Mouse (Mus musculus) E14TG2a.4 (cell line): Measurements from ENCODE around the gene Emg1.

ENCODE experiments used
- CTCF ChIP-seq: conservative IDR thresholded peaks from 2 replicates; pipeline ENCODE4 v1.5.1; 2014; ENCODE audit warnings: low read length
- NANOG ChIP-seq: IDR thresholded peaks from 2 replicates; pipeline ENCODE4 v1.6.1; 2014; ENCODE audit warnings: borderline replicate concordance, low read length, mixed read lengths
- POU5F1 ChIP-seq: IDR thresholded peaks from 2 replicates; pipeline ENCODE4 v1.6.1; 2014; ENCODE audit warnings: low read length, borderline replicate concordance

GRCm38 (mm10) chr6:124683591-124684417 lies 28.2 kb downstream of the Emg1 start:
- no peak for TF ChIP-seq CTCF
- no peak for TF ChIP-seq POU5F1
- no peak for TF ChIP-seq NANOG
